Mouse (Mus musculus): ENCODE results near the gene Fes.

Fes gene

GRCm38 (mm10) chr7:80387633-80388543, at the start of gene Fes:
Gene Fes (minus strand): TSS chr7:80387946.
- DNase-seq = no peak

GRCm38 (mm10) chr7:80436571-80436970, 48.8 kb upstream of the Fes start:
- no peak for DNase-seq

- DNase-seq = no peak
Observed at GRCm38 (mm10) chr7:80435594-80435993, 47.8 kb upstream of the Fes start.

GRCm38 (mm10) chr7:80429661-80430060, 41.9 kb upstream of the Fes start:
- no peak for DNase-seq

- no peak for DNase-seq
Observed at GRCm38 (mm10) chr7:80427730-80428129, 40.0 kb upstream of the Fes start.

- no peak for DNase-seq
Observed at GRCm38 (mm10) chr7:80426363-80426762, 38.6 kb upstream of the Fes start.

- DNase-seq = no peak
Observed at GRCm38 (mm10) chr7:80424722-80425121, 37.0 kb upstream of the Fes start.

- DNase-seq = peak; percentile 38
Observed at GRCm38 (mm10) chr7:80422759-80423480, 35.2 kb upstream of the Fes start.

- no peak for DNase-seq
Observed at GRCm38 (mm10) chr7:80421576-80421975, 33.8 kb upstream of the Fes start.

GRCm38 (mm10) chr7:80420586-80420985, 32.8 kb upstream of the Fes start:
- no peak for DNase-seq

GRCm38 (mm10) chr7:80419278-80419677, 31.5 kb upstream of the Fes start:
- DNase-seq = no peak

- DNase-seq = no peak
Observed at GRCm38 (mm10) chr7:80418036-80418435, 30.3 kb upstream of the Fes start.

GRCm38 (mm10) chr7:80417601-80418000, 29.9 kb upstream of the Fes start:
- DNase-seq = no peak

- DNase-seq = peak; percentile 30
Observed at GRCm38 (mm10) chr7:80416969-80417368, 29.2 kb upstream of the Fes start.

GRCm38 (mm10) chr7:80414303-80414855, 26.6 kb upstream of the Fes start:
- DNase-seq = peak; percentile 30

- DNase-seq = peak; percentile 45
Observed at GRCm38 (mm10) chr7:80413512-80414302, 26.0 kb upstream of the Fes start.

- DNase-seq = no peak
Observed at GRCm38 (mm10) chr7:80412781-80413180, 25.0 kb upstream of the Fes start.

- no peak for DNase-seq
Observed at GRCm38 (mm10) chr7:80412279-80412678, 24.5 kb upstream of the Fes start.

- no peak for DNase-seq
Observed at GRCm38 (mm10) chr7:80410380-80410779, 22.6 kb upstream of the Fes start.

- no peak for DNase-seq
Observed at GRCm38 (mm10) chr7:80407712-80408111, 20.0 kb upstream of the Fes start.

- DNase-seq = no peak
Observed at GRCm38 (mm10) chr7:80406186-80406585, 18.4 kb upstream of the Fes start.

- no peak for DNase-seq
Observed at GRCm38 (mm10) chr7:80405188-80405695, 17.5 kb upstream of the Fes start, which contains the start of gene Furin. Gene Furin (minus strand): TSS chr7:80405436.
